Mouse (Mus musculus): ENCODE measurements around the gene Cd28.
"Not testable (repeated sequence)": the region's sequence is repeated elsewhere in the genome, so short reads cannot be mapped to it uniquely, and the experiment has no call there.

Gene Cd28

GRCm38 (mm10) chr1:60803128-60803824 is 86.7 kb downstream of the Cd28 start:
- DNase-seq = no peak

DNA sequence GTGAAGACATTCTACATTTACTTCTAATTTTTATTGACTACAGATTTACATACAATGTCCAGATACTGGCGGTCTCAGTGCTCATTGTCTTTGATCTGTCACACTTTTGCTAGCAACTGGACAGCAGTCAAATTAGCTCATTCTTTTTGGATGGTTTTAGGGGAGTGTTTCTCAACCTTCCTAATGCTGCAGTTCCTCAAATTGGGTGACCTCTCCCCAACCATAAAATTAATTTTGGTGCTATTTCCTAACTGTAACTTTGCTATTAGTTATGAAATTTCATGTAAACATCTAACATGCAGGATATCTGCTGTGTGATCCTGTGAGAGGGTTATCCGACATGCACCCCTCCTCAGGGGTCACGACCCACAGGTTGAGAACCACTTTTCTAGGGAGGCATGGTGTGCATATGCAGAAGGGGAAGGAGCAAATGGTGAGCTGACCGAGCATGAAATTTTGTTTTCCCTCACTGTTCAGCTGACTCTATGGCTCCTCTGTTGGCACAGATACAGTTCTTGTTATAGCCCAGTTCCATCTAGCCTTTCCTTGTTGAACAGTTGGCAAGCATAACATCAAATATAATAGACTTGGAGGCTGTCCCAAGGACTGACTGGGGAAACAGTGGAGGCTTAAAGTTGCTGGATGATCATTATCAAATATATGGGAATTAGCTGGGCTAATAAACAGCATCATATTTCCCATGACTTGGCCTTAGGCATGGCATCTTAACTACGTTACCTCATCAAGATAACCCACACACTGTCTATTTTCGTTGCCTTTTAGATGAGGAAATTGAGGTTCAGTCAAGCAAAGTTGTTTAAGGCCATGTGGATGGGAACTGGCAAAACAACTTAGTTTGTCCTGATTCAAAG is 87.5 kb downstream of the Cd28 start:
- DNase-seq = no peak

DNA sequence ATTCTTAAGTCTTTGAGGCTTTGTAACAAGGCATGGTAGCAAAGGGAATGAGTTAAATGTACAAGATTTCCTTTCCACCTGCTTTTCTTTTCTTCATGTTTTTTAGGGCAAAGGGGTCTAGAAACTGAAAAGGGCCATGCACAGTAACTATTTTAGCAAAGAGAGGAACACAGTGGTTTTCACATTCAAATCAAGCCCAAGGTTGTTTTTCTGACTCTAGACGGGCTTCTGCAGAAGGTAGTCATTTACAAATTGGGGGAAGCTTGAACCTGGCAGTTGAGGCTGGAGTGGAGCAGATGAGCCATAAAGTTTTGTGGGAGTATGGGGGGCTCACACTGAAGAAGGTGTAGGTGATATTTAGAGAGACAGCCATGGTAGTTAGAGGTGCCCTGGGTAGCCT is 88.6 kb downstream of the Cd28 start:
- no peak for DNase-seq

GRCm38 (mm10) chr1:60807748-60808147 is 91.1 kb downstream of the Cd28 start:
- no peak for DNase-seq

- no peak for DNase-seq
These were observed 91.9 kb downstream of the Cd28 start for GRCm38 (mm10) chr1:60808466-60808865.

- DNase-seq = no peak
These were observed 92.6 kb downstream of the Cd28 start for GRCm38 (mm10) chr1:60809166-60809565.

DNA sequence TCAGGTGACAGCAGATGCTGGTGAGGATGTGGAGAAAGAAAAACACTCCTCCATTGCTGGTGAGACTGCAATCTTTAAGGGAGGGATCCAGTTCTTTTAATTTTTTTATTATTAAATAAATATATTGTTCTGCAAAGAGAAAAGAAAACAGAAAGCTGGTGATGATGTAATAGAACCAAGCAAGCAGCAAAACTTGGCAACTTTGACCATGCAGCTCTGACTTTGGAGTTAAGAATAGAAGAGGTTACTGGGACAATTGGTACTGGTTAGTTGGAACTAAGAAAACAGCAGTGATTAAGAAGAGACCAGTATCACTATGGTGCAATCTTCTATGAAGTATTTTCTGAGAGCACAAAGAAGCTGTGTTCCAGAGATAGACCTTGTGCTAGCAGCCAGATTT is 94.2 kb downstream of the Cd28 start:
- no peak for DNase-seq

DNA sequence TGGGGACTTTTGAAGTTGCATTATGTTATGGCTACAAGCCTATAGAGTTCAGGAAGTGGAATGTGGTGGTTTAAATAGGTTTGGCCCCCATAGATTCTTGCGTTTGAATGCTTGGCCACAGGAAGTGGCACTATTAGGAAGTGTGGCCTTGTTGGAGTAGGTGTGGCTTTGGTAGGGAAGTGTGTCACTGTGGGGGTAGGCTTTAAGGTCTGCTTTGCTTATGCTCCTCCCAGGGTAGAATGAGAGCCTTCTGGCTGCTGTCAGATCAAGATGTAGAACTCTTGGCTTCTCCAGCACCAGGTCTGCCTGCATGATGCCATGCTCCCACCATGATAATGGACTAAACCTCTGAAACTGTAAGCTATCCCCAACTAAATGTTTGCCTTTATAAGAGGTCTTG is 95.4 kb downstream of the Cd28 start:
- no peak for DNase-seq

GRCm38 (mm10) chr1:60813411-60813810 is 96.8 kb downstream of the Cd28 start:
- no peak for DNase-seq

GRCm38 (mm10) chr1:60815912-60816311 is 99.3 kb downstream of the Cd28 start:
- DNase-seq = no peak

DNA sequence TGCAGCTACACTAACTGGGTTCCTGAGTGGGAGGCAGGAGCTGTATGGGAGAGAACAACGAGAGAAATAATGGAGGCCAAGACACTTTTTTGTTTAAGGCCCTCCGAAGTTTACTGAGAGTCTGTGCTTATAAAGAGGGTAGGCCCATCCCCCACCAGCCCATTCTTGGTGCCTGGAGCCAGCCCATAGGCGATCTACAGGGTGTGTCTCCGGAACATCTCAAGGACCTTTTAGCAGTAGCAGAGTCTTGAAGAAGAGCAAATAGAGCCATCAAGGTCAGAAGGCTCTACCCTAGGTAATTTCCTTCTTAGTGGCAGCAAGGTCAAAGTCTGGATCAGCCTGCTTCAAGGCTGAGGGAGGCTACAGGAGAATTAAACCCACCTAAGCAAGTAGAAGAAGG is 101.9 kb downstream of the Cd28 start:
- DNase-seq = not testable (repeated sequence)

- DNase-seq = no peak
These were observed 103.4 kb downstream of the Cd28 start for GRCm38 (mm10) chr1:60819993-60820392.

DNA sequence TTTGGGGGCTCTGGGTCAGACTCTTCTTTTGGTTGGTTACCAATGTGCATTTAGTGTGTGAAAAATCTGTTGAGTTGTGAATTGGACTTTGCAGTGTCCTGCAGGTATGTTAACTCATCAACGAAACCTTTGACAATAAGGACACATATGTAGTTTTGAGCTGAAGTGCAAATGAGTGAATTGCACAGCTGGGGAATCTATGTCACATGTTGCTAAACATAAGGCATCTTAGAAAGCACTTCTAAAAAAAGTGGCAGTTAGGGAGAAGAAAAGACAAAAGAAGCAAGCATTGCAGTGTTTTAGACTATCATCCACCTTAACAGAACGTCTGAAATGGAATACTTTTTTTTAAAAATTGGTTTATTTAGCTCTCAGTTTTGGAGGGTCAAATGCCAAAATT is 104.4 kb downstream of the Cd28 start:
- no peak for DNase-seq

DNA sequence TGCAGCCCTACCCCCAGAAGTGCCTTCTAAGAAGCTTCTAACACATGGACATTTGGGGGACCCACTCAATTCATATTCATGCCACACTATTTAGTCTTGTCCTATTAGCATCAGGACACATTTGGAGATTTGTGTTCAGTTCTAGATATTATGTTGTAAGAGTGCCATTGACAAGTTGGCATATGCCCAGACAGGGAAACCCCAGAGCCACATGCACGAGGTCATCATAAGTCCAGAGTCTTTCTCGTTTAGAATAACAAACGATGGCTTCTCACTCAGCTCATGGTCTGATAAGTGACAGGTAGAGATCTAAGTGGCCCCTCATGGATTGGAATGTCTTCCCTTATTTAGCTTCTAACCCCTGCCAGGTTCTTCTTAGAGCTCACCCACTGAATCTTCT is 105.0 kb downstream of the Cd28 start:
- no peak for DNase-seq
